Mouse (Mus musculus): ENCODE results near the gene Abtb2.

DNA sequence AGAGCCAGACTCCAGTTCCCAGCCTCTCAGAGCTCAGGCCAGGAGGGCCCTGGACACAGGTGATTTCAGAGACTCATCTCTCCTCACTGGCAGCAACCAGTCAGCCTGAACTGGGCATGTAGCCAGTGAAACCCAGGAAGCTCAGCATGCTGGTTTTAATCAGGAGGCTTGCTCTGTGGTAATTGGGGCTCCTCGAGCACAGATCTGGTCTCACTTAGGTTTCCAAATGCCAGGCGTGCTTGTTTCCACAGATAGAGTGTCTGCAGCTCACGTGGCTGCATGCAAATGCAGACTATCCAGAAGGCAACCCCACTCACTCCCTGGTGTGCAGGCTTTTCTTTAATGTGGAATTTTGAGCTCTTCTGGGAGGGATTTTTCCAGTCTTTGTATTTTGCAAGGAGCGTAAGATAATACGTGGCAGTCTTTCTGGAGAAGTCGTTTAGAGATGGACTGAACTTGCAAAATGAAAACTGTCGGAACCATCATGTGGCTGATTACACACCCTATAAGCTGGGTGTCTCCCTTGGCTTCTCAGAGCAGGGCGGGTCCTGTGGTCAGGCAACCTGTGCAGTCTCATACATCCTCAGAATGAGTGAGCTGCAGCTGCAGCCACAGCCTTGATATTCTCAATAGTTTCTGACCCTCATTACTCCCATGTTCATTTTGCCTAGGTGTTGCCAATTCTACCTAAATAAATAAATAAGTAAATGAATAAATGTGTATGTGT, 34.2 kb downstream of the Abtb2 start:
- TF ChIP-seq POLR2A (IDR thresholded peaks at IDR 0.05; ENCODE audit: borderline replicate concordance, extremely low read depth, low read depth, low read length) (no peak), CTCF (IDR thresholded peaks at IDR 0.05; ENCODE audit: insufficient read depth, low read length) (no peak)
